Mouse (Mus musculus): ENCODE measurements around the gene Fyb2.

The Fyb2 gene

GRCm38 (mm10) chr4:104939535-104939934, 26.3 kb downstream of the Fyb2 start:
- no peak for DNase-seq (ENCODE audit: low read depth, low spot score)

GRCm38 (mm10) chr4:104941895-104942294, 28.6 kb downstream of the Fyb2 start:
- DNase-seq (ENCODE audit: low read depth, low spot score) = no peak

- no peak for DNase-seq (ENCODE audit: low read depth, low spot score)
Observed at GRCm38 (mm10) chr4:104944482-104944881, 31.2 kb downstream of the Fyb2 start.

GRCm38 (mm10) chr4:104948886-104949285, 35.6 kb downstream of the Fyb2 start:
- DNase-seq (ENCODE audit: low read depth, low spot score) = no peak

GRCm38 (mm10) chr4:104949304-104949703, 36.0 kb downstream of the Fyb2 start:
- DNase-seq (ENCODE audit: low read depth, low spot score) = no peak

GRCm38 (mm10) chr4:104951280-104951878, 38.1 kb downstream of the Fyb2 start:
- no peak for DNase-seq (ENCODE audit: low read depth, low spot score)

- no peak for DNase-seq (ENCODE audit: low read depth, low spot score)
Observed at GRCm38 (mm10) chr4:104956691-104957090, 43.4 kb downstream of the Fyb2 start.

GRCm38 (mm10) chr4:104961431-104961830, 48.2 kb downstream of the Fyb2 start:
- DNase-seq (ENCODE audit: low read depth, low spot score) = no peak

GRCm38 (mm10) chr4:104972606-104973005, 59.4 kb downstream of the Fyb2 start:
- no peak for DNase-seq (ENCODE audit: low read depth, low spot score)

- DNase-seq (ENCODE audit: low read depth, low spot score) = no peak
Observed at GRCm38 (mm10) chr4:104975162-104975830, 62.0 kb downstream of the Fyb2 start.

- no peak for DNase-seq (ENCODE audit: low read depth, low spot score)
Observed at GRCm38 (mm10) chr4:104985960-104986632, 72.8 kb downstream of the Fyb2 start.

GRCm38 (mm10) chr4:104987631-104988030, 74.4 kb downstream of the Fyb2 start:
- no peak for DNase-seq (ENCODE audit: low read depth, low spot score)

GRCm38 (mm10) chr4:104988102-104988501, 74.8 kb downstream of the Fyb2 start:
- DNase-seq (ENCODE audit: low read depth, low spot score) = no peak

GRCm38 (mm10) chr4:104988709-104989108, 75.5 kb downstream of the Fyb2 start:
- no peak for DNase-seq (ENCODE audit: low read depth, low spot score)

GRCm38 (mm10) chr4:104990016-104990415, 76.8 kb downstream of the Fyb2 start:
- no peak for DNase-seq (ENCODE audit: low read depth, low spot score)

- no peak for DNase-seq (ENCODE audit: low read depth, low spot score)
Observed at GRCm38 (mm10) chr4:104990686-104991085, 77.4 kb downstream of the Fyb2 start.

GRCm38 (mm10) chr4:104992271-104992670, 79.0 kb downstream of the Fyb2 start:
- DNase-seq (ENCODE audit: low read depth, low spot score) = no peak

GRCm38 (mm10) chr4:104993140-104993874, 80.1 kb downstream of the Fyb2 start:
- no peak for DNase-seq (ENCODE audit: low read depth, low spot score)

- no peak for DNase-seq (ENCODE audit: low read depth, low spot score)
Observed at GRCm38 (mm10) chr4:104999702-105000101, 86.4 kb downstream of the Fyb2 start.

GRCm38 (mm10) chr4:105001736-105002135, 88.5 kb downstream of the Fyb2 start:
- no peak for DNase-seq (ENCODE audit: low read depth, low spot score)

GRCm38 (mm10) chr4:105004135-105004534, 90.9 kb downstream of the Fyb2 start:
- DNase-seq (ENCODE audit: low read depth, low spot score) = no peak

- DNase-seq (ENCODE audit: low read depth, low spot score) = peak; percentile 59
Observed at GRCm38 (mm10) chr4:105004649-105005048, 91.4 kb downstream of the Fyb2 start.

All from R1 (cell line).